Mouse (Mus musculus) forebrain, embryonic 11.5 days (tissue): ENCODE measurements at regions not wholly inside any gene's neighbourhood (a gene's known extent, or its start where the extent isn't known, plus 50 kb on each side); places are given as distances from the start of the nearest gene placed in this dataset.

Experiments
- ATAC-seq: fragments of 200-750 bp; cut with Nextera tagmentation; replicated peaks from 2 replicates; pipeline ENCODE4 v1.8.0; 2017; ENCODE audit warnings: moderate TSS enrichment; ENCODE audit not compliant: low FRiP score
- DNase-seq: peaks from one replicate; pipeline ENCODE4 v3.0.0-alpha.2; 2017; ENCODE audit warnings: low spot score
- H3K27ac ChIP-seq: fragments of 300-500 bp; sonication (generic); 2 replicates; pipeline ENCODE4 v1.5.1; 2014; ENCODE audit warnings: low read depth, low read length
- H3K27me3 ChIP-seq: fragments of 300-500 bp; sonication (generic); 2 replicates; pipeline ENCODE4 v1.6.1; 2014; ENCODE audit warnings: mild to moderate bottlenecking, low read length, mixed read lengths; ENCODE audit not compliant: control insufficient read depth, insufficient read depth
- H3K36me3 ChIP-seq: fragments of 300-500 bp; sonication (generic); 2 replicates; pipeline ENCODE4 v1.6.1; 2014; ENCODE audit warnings: mild to moderate bottlenecking, low read length, moderate library complexity, mixed read lengths; ENCODE audit not compliant: control insufficient read depth, insufficient read depth
- H3K4me1 ChIP-seq: fragments of 300-500 bp; sonication (generic); replicated peaks from 2 replicates; pipeline ENCODE4 v1.6.1; 2014; ENCODE audit warnings: low read length, mixed read lengths; ENCODE audit not compliant: control insufficient read depth, insufficient read depth
- H3K4me2 ChIP-seq: fragments of 300-500 bp; sonication (generic); 2 replicates; pipeline ENCODE4 v1.6.1; 2014; ENCODE audit warnings: low read depth, mild to moderate bottlenecking, low read length, moderate library complexity, mixed read lengths; ENCODE audit not compliant: severe bottlenecking
- H3K4me3 ChIP-seq: fragments of 300-500 bp; sonication (generic); 2 replicates; pipeline ENCODE4 v1.5.1; 2014; ENCODE audit warnings: low read depth, low read length
- H3K9ac ChIP-seq: fragments of 300-500 bp; sonication (generic); 2 replicates; pipeline ENCODE4 v1.6.1; 2014; ENCODE audit warnings: low read length
- H3K9me3 ChIP-seq: fragments of 300-500 bp; sonication (generic); 2 replicates; pipeline ENCODE4 v1.6.1; 2016; ENCODE audit warnings: low read length, mixed read lengths; ENCODE audit not compliant: control insufficient read depth
- WGBS: fragments of 180-500 bp; shearing (Covaris S2); extraction: QIAGEN DNeasy Blood & Tissue Kit; methylation state at CpG from one replicate; pipeline ENCODE4 v1.1.7; 2014; 5-methylcytosine and 5-hydroxymethylcytosine counted together

DNA sequence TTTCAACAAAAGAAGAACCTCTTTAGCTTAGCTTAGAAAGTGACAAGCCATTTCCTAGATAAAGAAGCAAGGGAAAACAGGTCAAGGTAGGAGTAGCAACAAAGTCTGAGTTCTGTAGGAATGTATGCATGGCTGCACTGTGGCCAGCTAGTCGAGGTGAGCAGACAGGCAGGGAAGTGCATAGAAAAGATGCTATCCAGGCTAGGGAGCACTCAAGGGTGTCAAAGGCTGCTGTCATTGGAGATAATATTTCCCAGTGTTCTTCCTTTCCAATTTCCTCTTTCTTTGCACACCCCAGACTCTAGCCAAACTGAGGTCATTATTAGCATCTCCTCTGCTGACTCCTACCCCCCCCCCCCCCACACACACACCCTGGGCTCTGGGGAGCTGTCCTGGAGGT, 2229.4 kb downstream of the 4930444P10Rik start:
- H3K4me3 ChIP-seq = no peak overlapping the region
- no peaks in the 10 kb centered on the region for H3K9me3 ChIP-seq
- no peaks in the 10 kb centered on the region for H3K36me3 ChIP-seq
- H3K27ac ChIP-seq = no peak overlapping the region
- 41% methylated on average over 1 of the region's 1 CpGs for WGBS
- ATAC-seq (no peak), DNase-seq (no peak)
- no peaks in the 10 kb centered on the region; the same call in 1 of the 2 replicates for H3K4me1 ChIP-seq
- peaks cover 11% of the 10 kb centered on the region for H3K27me3 ChIP-seq
- H3K9ac ChIP-seq = no peak overlapping the region
- H3K4me2 ChIP-seq = no peak overlapping the region

DNA sequence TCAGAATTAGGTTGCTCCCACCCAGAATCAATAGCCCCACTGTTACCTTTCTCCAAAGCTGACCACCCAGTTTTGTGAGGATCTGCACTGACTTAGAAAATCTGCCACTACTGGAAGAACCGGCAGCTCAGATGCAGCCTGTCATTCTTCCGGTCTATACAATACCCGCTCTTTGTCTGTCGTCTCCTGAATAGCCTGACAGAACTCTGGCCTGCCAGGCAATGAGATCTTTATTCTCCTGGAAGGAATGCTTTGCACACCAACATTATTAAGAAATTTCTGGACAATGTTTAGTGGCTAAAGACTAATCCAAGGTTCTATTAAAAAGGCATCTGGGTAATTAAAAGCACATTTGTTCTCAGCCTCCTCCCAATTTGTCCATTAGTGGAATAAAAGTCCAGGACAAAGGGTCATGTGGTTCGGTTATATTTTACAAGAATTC, 2232.0 kb downstream of the 4930444P10Rik start:
- no peak overlapping the region for H3K4me3 ChIP-seq
- H3K9me3 ChIP-seq = no peaks in the 10 kb centered on the region
- no peaks in the 10 kb centered on the region for H3K36me3 ChIP-seq
- peaks cover 11% of the 10 kb centered on the region for H3K27me3 ChIP-seq
- ATAC-seq = peak; percentile 84
- no peak overlapping the region for H3K4me2 ChIP-seq
- no peak overlapping the region for H3K9ac ChIP-seq
- no peaks in the 10 kb centered on the region; the same call in 1 of the 2 replicates for H3K4me1 ChIP-seq
- no peak overlapping the region for H3K27ac ChIP-seq
- WGBS = 4% methylated on average over 5 of the region's 5 CpGs
- peak; percentile 58 for DNase-seq

DNA sequence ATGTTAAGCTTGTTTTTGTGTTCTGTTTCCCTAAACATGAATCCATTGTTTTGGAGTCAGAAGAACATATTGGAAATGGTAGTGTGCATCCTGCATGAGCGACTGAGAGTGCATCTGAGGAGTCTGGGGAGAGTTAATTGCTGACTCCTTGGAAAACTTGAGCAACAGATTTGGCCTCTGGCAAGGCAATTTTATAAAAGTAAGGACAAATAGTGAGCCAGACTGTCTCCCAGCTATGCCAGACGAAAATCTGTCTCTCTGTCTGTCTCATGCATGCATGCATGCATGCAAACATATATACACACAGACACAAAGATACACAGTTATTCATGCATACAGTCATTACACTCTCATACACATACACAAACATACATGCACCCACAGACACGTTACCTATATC, 2232.7 kb downstream of the 4930444P10Rik start:
- ATAC-seq = 0 out of 2 replicates have a peak, but pooled peaks have one; percentile 11

DNA sequence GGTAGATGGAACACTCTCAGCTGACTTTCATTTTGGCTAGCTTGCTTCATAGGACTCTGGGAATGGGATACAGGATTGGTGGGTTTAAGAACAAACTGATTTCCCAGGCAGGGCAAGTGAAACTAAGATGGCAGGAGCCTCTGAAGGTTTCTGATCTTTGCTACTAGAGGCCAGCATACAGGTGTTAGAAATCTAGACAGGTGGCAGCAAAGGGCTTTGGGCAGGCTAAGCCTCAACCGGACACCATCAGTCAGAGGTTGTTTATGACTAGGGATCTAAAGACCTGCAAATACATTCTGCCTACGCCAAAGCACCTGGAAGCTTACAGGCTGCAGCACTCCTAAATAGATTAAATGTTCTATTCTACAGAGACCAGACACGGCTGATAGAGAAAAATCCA, 2233.4 kb downstream of the 4930444P10Rik start:
- DNase-seq (no peak), ATAC-seq (no peak)
- Histone ChIP-seq H3K9me3 (no peaks in the 10 kb centered on the region), H3K9ac (no peak overlapping the region), H3K27me3 (peaks cover 11% of the 10 kb centered on the region), H3K4me3 (no peak overlapping the region), H3K36me3 (no peaks in the 10 kb centered on the region), H3K27ac (no peak overlapping the region), H3K4me2 (no peak overlapping the region), H3K4me1 (no peaks in the 10 kb centered on the region; the same call in 1 of the 2 replicates)
- WGBS = 58% methylated on average over 3 of the region's 3 CpGs

More for the DNA sequence above, 2232.7 kb downstream of the 4930444P10Rik start:
- H3K36me3 ChIP-seq = no peaks in the 10 kb centered on the region
- DNase-seq = no peak
- 34% methylated on average over 3 of the region's 3 CpGs for WGBS
- H3K4me1 ChIP-seq = no peaks in the 10 kb centered on the region; the same call in 1 of the 2 replicates
- H3K9me3 ChIP-seq = no peaks in the 10 kb centered on the region
- H3K4me3 ChIP-seq = no peak overlapping the region
- no peak overlapping the region for H3K27ac ChIP-seq
- H3K4me2 ChIP-seq = no peak overlapping the region
- H3K27me3 ChIP-seq = peaks cover 11% of the 10 kb centered on the region
- H3K9ac ChIP-seq = no peak overlapping the region

DNA sequence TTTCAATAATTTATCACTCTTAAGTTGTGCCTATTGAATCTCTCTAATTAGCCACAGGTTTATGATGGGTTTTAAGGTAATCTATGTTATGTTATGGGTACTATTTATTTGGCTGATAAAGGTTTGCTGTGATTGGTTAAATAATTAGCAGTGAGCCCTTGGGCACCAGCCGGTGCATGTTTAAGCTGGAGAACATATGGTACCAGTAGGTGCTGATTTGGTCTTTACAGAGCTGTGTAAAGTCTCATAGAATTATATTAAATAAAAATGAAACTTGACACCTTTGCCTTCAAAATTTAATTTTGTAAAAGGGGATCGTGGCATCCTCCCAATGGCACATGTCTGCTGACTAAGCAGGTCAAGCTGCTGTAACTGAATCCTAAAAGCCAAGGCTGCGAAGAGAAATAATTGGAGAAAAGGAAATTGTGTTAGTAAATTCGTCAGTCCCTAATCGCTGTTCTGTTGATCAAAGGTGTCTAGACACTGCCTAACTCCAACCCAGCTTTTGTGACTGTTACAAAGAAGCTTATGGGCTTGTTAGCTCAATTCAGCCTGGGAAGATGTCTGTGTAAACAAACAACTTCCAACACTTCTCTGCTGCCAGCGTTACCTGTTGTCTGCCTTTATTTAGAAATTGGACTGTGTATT, 2234.6 kb downstream of the 4930444P10Rik start:
- 24% methylated on average over 6 of the region's 6 CpGs for WGBS

DNA sequence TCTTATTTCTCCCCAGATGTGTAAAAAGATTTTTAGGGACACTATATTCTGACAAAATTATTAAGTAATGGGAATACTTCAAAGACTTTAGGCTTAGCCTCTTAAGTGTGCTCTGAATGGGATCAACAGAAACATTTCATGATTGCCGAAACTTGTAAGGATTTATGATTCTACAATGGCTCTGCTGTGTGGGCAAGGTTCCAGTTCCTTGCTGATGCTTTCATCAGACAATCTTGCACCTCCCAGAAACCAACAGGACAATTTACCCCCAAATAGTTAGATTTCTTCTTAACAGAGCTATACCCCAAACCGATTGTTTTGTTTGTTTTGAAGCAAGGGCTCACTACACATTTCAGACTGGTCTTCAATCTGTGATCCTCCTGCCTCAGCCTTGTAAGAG, 2236.1 kb downstream of the 4930444P10Rik start:
- Histone ChIP-seq H3K4me1 (no peaks in the 10 kb centered on the region; the same call in 1 of the 2 replicates), H3K9me3 (no peaks in the 10 kb centered on the region), H3K4me3 (no peak overlapping the region), H3K36me3 (no peaks in the 10 kb centered on the region), H3K9ac (no peak overlapping the region), H3K4me2 (no peak overlapping the region), H3K27ac (no peak overlapping the region), H3K27me3 (peaks cover 9% of the 10 kb centered on the region)
- 86% methylated on average over 2 of the region's 2 CpGs for WGBS
- DNase-seq (no peak), ATAC-seq (no peak)

More for the DNA sequence above, 2234.6 kb downstream of the 4930444P10Rik start:
- Histone ChIP-seq H3K4me2 (no peak overlapping the region), H3K27ac (no peak overlapping the region), H3K4me1 (no peaks in the 10 kb centered on the region; the same call in 1 of the 2 replicates), H3K36me3 (no peaks in the 10 kb centered on the region), H3K9ac (no peak overlapping the region), H3K27me3 (peaks cover 11% of the 10 kb centered on the region), H3K4me3 (no peak overlapping the region), H3K9me3 (no peaks in the 10 kb centered on the region)
- ATAC-seq (0 out of 2 replicates have a peak, but pooled peaks have one; percentile 29), DNase-seq (no peak)

DNA sequence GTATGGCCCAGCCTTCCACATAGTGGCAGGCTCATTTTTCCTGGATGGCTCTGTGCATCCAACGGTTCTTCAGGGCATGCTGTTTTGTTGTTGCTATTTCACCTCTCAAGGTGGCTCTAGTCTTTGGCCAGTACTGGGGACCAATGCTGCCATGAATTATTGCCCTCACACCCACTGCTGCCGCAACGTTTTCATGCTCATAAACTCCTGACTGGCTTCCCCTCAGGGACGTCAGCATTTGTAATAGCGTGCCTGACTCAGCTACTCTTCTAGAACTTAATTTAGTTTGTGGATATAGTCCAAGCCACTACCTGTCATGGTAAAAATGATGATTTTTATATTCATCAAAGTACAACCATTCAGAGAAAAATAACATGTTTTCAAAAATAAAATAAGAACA, 2242.0 kb downstream of the 4930444P10Rik start:
- no peak overlapping the region for H3K27ac ChIP-seq
- no peak for ATAC-seq
- H3K36me3 ChIP-seq = no peaks in the 10 kb centered on the region
- no peak overlapping the region for H3K4me2 ChIP-seq
- H3K9me3 ChIP-seq = no peaks in the 10 kb centered on the region
- H3K9ac ChIP-seq = no peak overlapping the region
- H3K27me3 ChIP-seq = no peaks in the 10 kb centered on the region
- no peak overlapping the region for H3K4me3 ChIP-seq
- 86% methylated on average over 5 of the region's 5 CpGs for WGBS
- H3K4me1 ChIP-seq = no peaks in the 10 kb centered on the region
- DNase-seq = no peak

DNA sequence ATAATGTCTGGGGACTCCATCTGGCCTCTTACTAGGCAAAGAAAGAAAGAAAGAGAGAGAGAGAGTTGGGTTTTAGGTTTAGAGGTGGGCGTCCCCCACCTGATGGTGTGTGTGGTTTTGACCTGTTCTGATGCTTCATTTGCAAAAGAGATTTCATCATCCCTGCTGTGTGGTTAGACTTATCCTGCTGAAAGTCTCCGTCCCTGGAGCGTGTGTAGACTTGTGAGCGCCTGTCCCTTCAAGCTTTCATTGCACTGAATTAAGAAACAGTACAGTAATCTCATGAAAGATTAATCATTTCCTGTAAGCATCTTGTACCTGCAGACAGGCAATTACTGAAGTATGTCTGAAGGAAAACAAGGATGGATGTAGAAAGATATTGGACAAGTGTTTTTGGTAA, 2244.1 kb downstream of the 4930444P10Rik start:
- H3K36me3 ChIP-seq = no peaks in the 10 kb centered on the region
- H3K4me2 ChIP-seq = no peak overlapping the region
- H3K9me3 ChIP-seq = no peaks in the 10 kb centered on the region
- ATAC-seq = no peak
- no peaks in the 10 kb centered on the region for H3K27me3 ChIP-seq
- no peak overlapping the region for H3K4me3 ChIP-seq
- 86% methylated on average over 4 of the region's 4 CpGs for WGBS
- no peaks in the 10 kb centered on the region for H3K4me1 ChIP-seq
- DNase-seq = no peak
- no peak overlapping the region for H3K9ac ChIP-seq
- H3K27ac ChIP-seq = no peak overlapping the region

DNA sequence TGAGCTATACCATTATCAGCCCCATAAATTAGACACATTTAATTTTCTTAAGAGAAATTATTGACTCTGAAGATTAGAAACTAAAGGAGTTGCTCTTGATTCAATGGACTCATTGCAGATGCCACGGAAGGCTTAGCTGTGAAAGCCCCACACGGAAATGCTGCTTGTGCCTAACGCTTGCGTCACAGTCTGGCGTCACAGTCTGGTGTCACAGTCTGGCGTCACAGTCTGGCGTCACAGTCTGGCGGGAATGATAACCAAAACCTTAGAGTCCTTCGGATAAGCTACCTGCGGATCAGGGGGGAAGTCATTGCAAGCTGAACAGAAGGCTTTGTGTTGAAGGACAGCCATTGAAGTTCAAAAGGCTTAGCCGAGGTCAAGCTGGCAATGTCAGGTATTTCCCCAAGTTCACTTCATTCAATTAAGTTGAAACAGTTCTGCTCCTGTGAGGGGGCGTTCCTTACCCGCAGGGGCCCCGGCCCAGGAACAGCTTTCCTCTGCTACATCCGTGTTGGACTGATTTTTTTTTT, 2246.7 kb downstream of the 4930444P10Rik start:
- no peaks in the 10 kb centered on the region for H3K4me1 ChIP-seq
- H3K4me2 ChIP-seq = no peak overlapping the region
- H3K9ac ChIP-seq = no peak overlapping the region
- 75% methylated on average over 15 of the region's 15 CpGs for WGBS
- no peaks in the 10 kb centered on the region for H3K27me3 ChIP-seq
- H3K9me3 ChIP-seq = no peaks in the 10 kb centered on the region
- no peak for ATAC-seq
- no peak overlapping the region for H3K4me3 ChIP-seq
- no peak overlapping the region for H3K27ac ChIP-seq
- no peaks in the 10 kb centered on the region for H3K36me3 ChIP-seq
- DNase-seq = no peak
